Mouse (Mus musculus) lung, postnatal 36 days (tissue): ENCODE measurements around the gene Olfr819.
"Not testable (repeated sequence)": the region's sequence is repeated elsewhere in the genome, so short reads cannot be mapped to it uniquely, and the experiment has no call there.

Experiments used
- DNase-seq: peaks from one replicate; pipeline ENCODE4 v3.0.0; 2022; ENCODE audit warnings: mixed read lengths

Gene Olfr819

GRCm38 (mm10) chr10:129967166-129967565, at the start of gene Olfr819:
TSS of gene Olfr819 (minus strand) at chr10:129967266.
- DNase-seq, result not testable (repeated sequence)

- DNase-seq, result no peak
Measured at GRCm38 (mm10) chr10:130012321-130012720, 45.3 kb upstream of the Olfr819 start, which contains the start of gene Olfr820. TSS of gene Olfr820 (plus strand) at chr10:130012621.

GRCm38 (mm10) chr10:130005366-130005765, 38.3 kb upstream of the Olfr819 start:
- DNase-seq, result not testable (repeated sequence)

GRCm38 (mm10) chr10:130004104-130004503, 37.0 kb upstream of the Olfr819 start:
- DNase-seq, result not testable (repeated sequence)

- DNase-seq, result not testable (repeated sequence)
Measured at GRCm38 (mm10) chr10:129984962-129985361, 17.9 kb upstream of the Olfr819 start, which contains the start of gene Gm10310. TSS of gene Gm10310 (minus strand) at chr10:129985062.

GRCm38 (mm10) chr10:129981867-129982266, 14.8 kb upstream of the Olfr819 start:
- not testable (repeated sequence) for DNase-seq

GRCm38 (mm10) chr10:129976040-129976439, 9.0 kb upstream of the Olfr819 start, which contains the start of gene Olfr247:
TSS of gene Olfr247 (minus strand) at chr10:129976140.
- DNase-seq, result not testable (repeated sequence)

GRCm38 (mm10) chr10:129972994-129973393, 5.9 kb upstream of the Olfr819 start:
- not testable (repeated sequence) for DNase-seq

DNA sequence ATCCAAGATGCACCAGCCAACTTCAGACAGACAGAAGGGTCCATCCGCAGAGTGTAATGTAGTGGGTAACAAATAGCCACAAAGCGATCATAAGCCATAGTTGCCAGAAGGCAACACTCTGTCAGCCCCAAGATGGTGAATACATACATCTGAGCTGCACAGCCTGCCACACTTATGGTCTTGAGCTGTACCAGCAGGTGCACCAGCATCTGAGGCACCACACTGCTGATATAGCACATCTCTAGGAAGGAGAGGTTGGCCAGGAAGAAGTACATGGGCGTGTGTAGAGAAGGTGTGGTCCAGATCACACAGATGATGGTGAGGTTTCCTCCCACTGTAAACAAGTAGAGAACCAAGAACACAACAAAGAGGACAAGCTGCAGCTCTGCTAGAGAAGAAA, 834 bp downstream of the Olfr819 start:
- DNase-seq, result not testable (repeated sequence)

DNA sequence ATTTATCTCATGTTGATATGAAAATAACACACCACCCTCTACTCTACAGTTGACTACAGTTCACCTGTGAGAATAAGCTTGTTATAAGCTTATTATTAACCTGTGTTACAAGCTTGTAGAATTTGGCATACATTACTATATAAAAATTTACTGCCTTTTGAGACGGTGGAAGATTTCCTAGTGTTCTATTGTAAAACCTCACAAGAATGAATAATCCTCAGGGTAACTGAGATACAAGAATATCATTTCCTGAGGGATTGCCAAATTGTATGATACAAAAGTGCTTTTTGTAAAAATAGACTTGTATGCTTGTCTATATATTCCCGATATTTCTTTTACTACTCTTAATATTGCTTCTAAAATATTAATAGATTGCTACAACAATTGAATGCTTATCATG, 18.1 kb downstream of the Olfr819 start, which contains the start of gene Olfr818:
Gene Olfr818 (minus strand): TSS at position 101 of the 400 bp plus-strand sequence.
- no peak for DNase-seq

DNA sequence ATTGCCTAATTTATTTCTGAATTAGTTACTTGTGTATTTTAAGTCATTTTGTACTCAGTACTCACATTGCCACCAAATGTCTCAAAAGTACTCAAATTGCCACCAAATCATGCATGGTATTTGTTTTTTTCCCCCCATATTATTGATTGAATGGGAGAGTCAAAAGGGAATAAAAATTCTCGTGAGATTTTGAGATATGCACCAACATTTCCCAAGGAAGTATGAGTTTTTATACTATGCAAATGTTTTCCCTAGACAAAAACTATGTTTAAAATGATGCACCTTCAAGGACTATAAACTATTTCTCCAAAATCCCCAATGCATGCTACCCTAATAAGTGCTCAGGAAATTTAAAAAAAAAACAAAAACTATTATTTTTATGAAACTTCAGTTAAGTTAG, 51.6 kb downstream of the Olfr819 start, which contains the start of gene Olfr816:
Gene Olfr816 (minus strand): TSS at position 101 of the 400 bp plus-strand sequence.
- no peak for DNase-seq
